Mouse (Mus musculus): ENCODE measurements around the gene Acsl6. TPM values are rescaled to one million over a fixed set of nuclear protein-coding genes. Genes with fewer than 3 reads are reported as not detected.
A peak's percentile ranks its signal among the peaks of the same experiment; 100 is the strongest.

The Acsl6 gene
- polyA plus RNA-seq, 1 experiment, result 0.14 TPM

DNA sequence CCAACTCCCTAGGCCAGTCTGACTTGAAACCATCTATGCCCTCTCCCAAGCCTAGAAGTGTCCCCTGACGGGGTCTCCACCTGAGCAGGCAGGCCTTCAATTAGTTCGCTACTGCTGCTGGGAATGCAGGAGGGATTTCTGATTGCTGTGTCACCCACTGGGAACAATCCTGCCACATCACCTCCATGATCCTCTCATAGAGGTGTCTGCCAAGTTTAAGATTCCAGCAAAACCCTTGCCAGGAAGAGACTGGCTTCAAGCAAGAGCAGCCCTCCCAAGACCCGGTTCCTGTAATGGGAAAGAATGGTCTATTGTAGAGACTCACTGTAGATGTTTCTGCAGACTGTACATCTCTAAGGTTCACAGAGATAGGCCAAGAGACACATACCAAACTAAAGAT is 992 bp upstream of the Acsl6 start:
- Histone ChIP-seq H3K79me2 (ENCODE audit: control insufficient read depth, insufficient read depth) (no peaks in the 10 kb centered on the region), H3K27me3 (ENCODE audit: control insufficient read depth, insufficient read depth, insufficient read length) (peaks cover 4% of the 10 kb centered on the region), H3ac (ENCODE audit: control insufficient read depth, insufficient read length, low read depth) (no peak overlapping the region), H3K79me3 (ENCODE audit: low read depth) (no peaks in the 10 kb centered on the region), H3K4me3 (ENCODE audit: insufficient read depth, poor library complexity, severe bottlenecking) (no peak overlapping the region), H3K36me3 (ENCODE audit: control insufficient read depth, insufficient read depth) (no peaks in the 10 kb centered on the region)
- TF ChIP-seq MAX (IDR thresholded peaks at IDR 0.05) (no peak), USF1 (IDR thresholded peaks at IDR 0.05; ENCODE audit: low read depth) (no peak), MYOD1 (IDR thresholded peaks at IDR 0.05; ENCODE audit: control insufficient read depth, insufficient read length, low read depth) (no peak), CEBPB (IDR thresholded peaks at IDR 0.05; ENCODE audit: low read depth) (no peak), MYOG (IDR thresholded peaks at IDR 0.05; ENCODE audit: control insufficient read depth, extremely low read depth, insufficient read length) (no peak), FOSL1 (IDR thresholded peaks at IDR 0.05; ENCODE audit: insufficient read depth, low read length, poor library complexity, severe bottlenecking) (no peak), CTCF (IDR thresholded peaks at IDR 0.05; ENCODE audit: control insufficient read depth, insufficient read depth, insufficient read length) (no peak)

DNA sequence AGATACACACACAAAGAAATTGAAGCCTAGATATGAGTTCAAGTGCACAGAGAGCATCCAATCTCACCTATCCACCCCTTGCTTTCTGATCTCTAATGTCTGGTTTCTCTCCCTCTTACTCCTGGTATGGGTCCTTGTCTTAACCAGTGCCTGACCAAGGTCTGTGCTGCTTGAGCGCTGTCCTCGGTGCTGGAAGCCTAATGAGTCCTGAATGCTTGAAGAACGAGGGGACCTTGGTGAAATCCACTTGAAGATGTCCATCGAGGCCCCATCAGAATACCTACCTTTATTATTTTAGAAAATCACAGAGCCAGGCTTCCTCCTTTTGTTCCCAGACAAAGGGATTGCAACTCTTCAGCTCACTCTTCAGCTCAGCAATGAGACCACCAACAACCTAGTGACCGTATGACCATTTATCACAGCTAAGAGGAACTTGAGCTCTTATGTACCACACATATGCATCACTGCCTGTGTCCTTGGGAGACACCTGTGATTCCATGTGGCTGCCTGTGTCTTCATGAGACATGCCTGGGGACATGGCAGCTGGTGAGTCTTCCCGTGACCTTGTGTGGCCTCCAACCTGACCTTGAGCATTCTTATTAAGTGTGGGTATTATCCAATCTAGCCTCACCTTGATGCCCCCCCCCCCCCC is 396 bp upstream of the Acsl6 start:
- H3K79me3 ChIP-seq (ENCODE audit: low read depth), result no peaks in the 10 kb centered on the region
- no peak overlapping the region for H3ac ChIP-seq (ENCODE audit: control insufficient read depth, insufficient read length, low read depth)
- no peaks in the 10 kb centered on the region for H3K79me2 ChIP-seq (ENCODE audit: control insufficient read depth, insufficient read depth)
- H3K27me3 ChIP-seq (ENCODE audit: control insufficient read depth, insufficient read depth, insufficient read length), result peaks cover 4% of the 10 kb centered on the region
- no peaks in the 10 kb centered on the region for H3K36me3 ChIP-seq (ENCODE audit: control insufficient read depth, insufficient read depth)
- no peak overlapping the region for H3K4me3 ChIP-seq (ENCODE audit: insufficient read depth, poor library complexity, severe bottlenecking)
- TF ChIP-seq MYOG (IDR thresholded peaks at IDR 0.05; ENCODE audit: control insufficient read depth, extremely low read depth, insufficient read length) (no peak), FOSL1 (IDR thresholded peaks at IDR 0.05; ENCODE audit: insufficient read depth, low read length, poor library complexity, severe bottlenecking) (no peak), CEBPB (IDR thresholded peaks at IDR 0.05; ENCODE audit: low read depth) (no peak), MYOD1 (IDR thresholded peaks at IDR 0.05; ENCODE audit: control insufficient read depth, insufficient read length, low read depth) (no peak), MAX (IDR thresholded peaks at IDR 0.05) (no peak), CTCF (IDR thresholded peaks at IDR 0.05; ENCODE audit: control insufficient read depth, insufficient read depth, insufficient read length) (no peak)

DNA sequence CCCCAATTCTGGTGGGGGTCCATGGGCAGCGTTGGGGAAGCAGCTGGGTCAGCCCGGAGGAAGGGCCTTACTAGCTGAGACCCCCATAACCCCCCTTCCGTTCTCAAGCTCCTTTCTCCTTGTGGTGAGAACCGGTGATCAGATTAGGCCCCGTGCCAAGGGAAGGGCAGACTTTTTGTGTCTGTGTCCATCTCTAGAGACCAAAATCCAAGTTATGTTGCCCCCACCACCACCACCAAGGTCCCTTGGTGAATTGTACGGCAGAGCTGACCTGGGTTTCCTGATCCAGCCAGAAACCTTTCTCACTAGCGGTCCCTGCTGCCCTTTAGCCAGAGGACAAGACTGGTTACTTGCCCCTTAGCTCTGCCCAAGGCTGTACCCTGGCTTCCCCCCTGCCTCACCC is 874 bp downstream of the Acsl6 start:
- Histone ChIP-seq H3K36me3 (ENCODE audit: control insufficient read depth, insufficient read depth) (no peaks in the 10 kb centered on the region), H3K4me3 (ENCODE audit: insufficient read depth, poor library complexity, severe bottlenecking) (no peak overlapping the region), H3K79me2 (ENCODE audit: control insufficient read depth, insufficient read depth) (no peaks in the 10 kb centered on the region), H3K79me3 (ENCODE audit: low read depth) (no peaks in the 10 kb centered on the region), H3ac (ENCODE audit: control insufficient read depth, insufficient read length, low read depth) (no peak overlapping the region), H3K27me3 (ENCODE audit: control insufficient read depth, insufficient read depth, insufficient read length) (peaks cover 4% of the 10 kb centered on the region)
- no peak for TF ChIP-seq MYOG (IDR thresholded peaks at IDR 0.05; ENCODE audit: control insufficient read depth, extremely low read depth, insufficient read length)
- no peak for TF ChIP-seq CTCF (IDR thresholded peaks at IDR 0.05; ENCODE audit: control insufficient read depth, insufficient read depth, insufficient read length)
- TF ChIP-seq FOSL1 (IDR thresholded peaks at IDR 0.05; ENCODE audit: insufficient read depth, low read length, poor library complexity, severe bottlenecking), result no peak
- no peak for TF ChIP-seq MAX (IDR thresholded peaks at IDR 0.05)
- TF ChIP-seq USF1 (IDR thresholded peaks at IDR 0.05; ENCODE audit: low read depth), result no peak
- TF ChIP-seq MYOD1 (IDR thresholded peaks at IDR 0.05; ENCODE audit: control insufficient read depth, insufficient read length, low read depth), result no peak
- TF ChIP-seq CEBPB (IDR thresholded peaks at IDR 0.05; ENCODE audit: low read depth), result no peak

DNA sequence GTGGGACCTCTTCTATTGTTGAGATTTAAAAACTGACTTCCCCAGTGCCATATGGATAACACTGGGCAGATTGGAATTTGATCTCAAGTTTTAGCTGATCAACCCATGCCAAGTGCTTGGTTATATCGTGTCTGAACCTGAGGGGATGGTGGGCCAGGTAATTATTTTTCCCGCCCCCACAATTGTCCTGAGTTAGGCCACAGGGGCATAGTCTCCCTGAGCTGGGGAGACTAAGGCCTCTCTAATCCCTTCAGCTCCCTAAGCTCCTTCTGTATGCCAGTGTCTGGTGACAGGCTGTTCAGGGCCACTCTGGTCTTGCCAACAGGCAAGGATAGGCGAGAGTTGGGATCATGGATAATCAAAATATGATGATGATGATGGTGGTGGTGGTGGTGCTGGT is 1.7 kb downstream of the Acsl6 start:
- TF ChIP-seq MYOD1 (IDR thresholded peaks at IDR 0.05; ENCODE audit: control insufficient read depth, insufficient read length, low read depth) (no peak), CTCF (IDR thresholded peaks at IDR 0.05; ENCODE audit: control insufficient read depth, insufficient read depth, insufficient read length) (no peak), FOSL1 (IDR thresholded peaks at IDR 0.05; ENCODE audit: insufficient read depth, low read length, poor library complexity, severe bottlenecking) (no peak), USF1 (IDR thresholded peaks at IDR 0.05; ENCODE audit: low read depth) (no peak), MYOG (IDR thresholded peaks at IDR 0.05; ENCODE audit: control insufficient read depth, extremely low read depth, insufficient read length) (no peak), CEBPB (IDR thresholded peaks at IDR 0.05; ENCODE audit: low read depth) (no peak), MAX (IDR thresholded peaks at IDR 0.05) (no peak)
- H3ac ChIP-seq (ENCODE audit: control insufficient read depth, insufficient read length, low read depth), result no peak overlapping the region
- H3K79me2 ChIP-seq (ENCODE audit: control insufficient read depth, insufficient read depth), result no peaks in the 10 kb centered on the region
- H3K36me3 ChIP-seq (ENCODE audit: control insufficient read depth, insufficient read depth), result no peaks in the 10 kb centered on the region
- H3K27me3 ChIP-seq (ENCODE audit: control insufficient read depth, insufficient read depth, insufficient read length), result peaks cover 4% of the 10 kb centered on the region
- H3K79me3 ChIP-seq (ENCODE audit: low read depth), result no peaks in the 10 kb centered on the region
- no peak overlapping the region for H3K4me3 ChIP-seq (ENCODE audit: insufficient read depth, poor library complexity, severe bottlenecking)

DNA sequence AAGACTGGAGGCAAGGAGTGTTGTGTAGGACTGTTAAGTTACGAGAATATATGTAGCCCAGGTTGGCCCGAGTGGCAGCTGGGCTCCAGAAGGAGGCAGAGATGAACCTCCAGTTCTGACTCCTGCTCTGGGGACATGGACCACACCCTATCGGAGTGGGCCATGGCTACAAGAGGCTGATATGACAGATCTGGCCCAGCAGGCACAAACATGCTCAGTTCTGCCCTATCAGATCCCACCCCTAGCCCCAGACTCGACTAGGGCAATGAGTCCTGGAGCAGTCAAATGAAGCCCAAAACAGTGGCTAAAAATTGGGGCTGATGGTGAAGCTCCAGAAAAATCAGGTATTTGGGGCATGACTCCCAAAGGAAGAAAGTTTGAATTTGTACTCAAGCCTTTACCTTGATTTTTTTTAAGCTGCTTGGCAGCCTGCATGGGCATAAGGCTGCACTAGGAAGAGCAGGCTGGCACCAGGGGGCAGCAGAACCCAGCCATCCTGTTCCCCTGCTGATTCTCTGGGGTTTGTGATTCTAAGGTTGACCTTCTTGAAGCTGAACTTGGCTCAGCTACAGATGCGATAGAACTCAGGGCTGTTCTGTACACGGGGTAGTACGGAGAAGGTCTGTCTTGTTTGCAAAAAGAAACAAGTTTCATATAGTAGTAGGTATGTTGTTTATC is 3.7 kb downstream of the Acsl6 start:
- Histone ChIP-seq H3K4me3 (ENCODE audit: insufficient read depth, poor library complexity, severe bottlenecking) (no peak overlapping the region), H3K36me3 (ENCODE audit: control insufficient read depth, insufficient read depth) (no peaks in the 10 kb centered on the region), H3K79me2 (ENCODE audit: control insufficient read depth, insufficient read depth) (no peaks in the 10 kb centered on the region), H3ac (ENCODE audit: control insufficient read depth, insufficient read length, low read depth) (no peak overlapping the region), H3K27me3 (ENCODE audit: control insufficient read depth, insufficient read depth, insufficient read length) (peaks cover 4% of the 10 kb centered on the region), H3K79me3 (ENCODE audit: low read depth) (no peaks in the 10 kb centered on the region)
- TF ChIP-seq CEBPB (IDR thresholded peaks at IDR 0.05; ENCODE audit: low read depth) (no peak), CTCF (IDR thresholded peaks at IDR 0.05; ENCODE audit: control insufficient read depth, insufficient read depth, insufficient read length) (peak; percentile 69), MAX (IDR thresholded peaks at IDR 0.05) (no peak), MYOG (IDR thresholded peaks at IDR 0.05; ENCODE audit: control insufficient read depth, extremely low read depth, insufficient read length) (no peak)
